In the genomic region with DNA sequence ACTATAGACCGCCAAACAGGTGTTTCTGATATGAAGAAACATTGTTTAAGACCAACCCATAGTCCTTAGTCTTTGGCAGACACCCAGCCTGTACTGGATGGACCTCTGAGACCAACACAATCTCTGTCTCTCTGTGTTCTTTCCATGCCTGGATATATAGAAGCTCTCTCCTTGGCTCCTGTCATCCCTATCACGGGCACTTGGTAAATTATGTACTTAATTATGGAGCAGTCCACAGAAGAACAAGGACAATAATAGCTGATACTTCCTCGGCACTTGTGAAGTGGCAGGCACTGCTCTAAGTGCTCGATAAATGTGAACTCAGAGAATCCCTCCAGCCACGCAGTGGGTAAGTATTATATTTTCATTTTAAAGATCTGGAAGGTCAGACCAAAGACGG, we compare ENCODE assay signal across 24 mouse cellular contexts.
"Had no signal": no experiment of that assay in that cellular context is flagged by ENCODE, and none has a peak within 500 bp of the region (broad histone marks: within the 10 kb centered on the region; RNA-seq: fewer than 3 reads in every experiment).

No protein-coding gene starts in this region.

- H3K4me1 ChIP-seq: liver, embryonic 12.5 days; liver, embryonic 15.5 days; midbrain, embryonic 13.5 days; neural tube, embryonic 13.5 days; stomach, embryonic 15.5 days had no signal

- DNase-seq: kidney, postnatal 10 days; kidney, postnatal 36 days; layer of hippocampus, postnatal 36 days; liver; lung, adult 18-20 months; lung, postnatal 10 days; lung, postnatal 36 days; retina, postnatal 1 day; right cerebral cortex, postnatal 25 days; spleen, adult 18-20 months; thymus, postnatal 25 days had no signal

- H3K36me3 ChIP-seq: liver, embryonic 15.5 days; midbrain, embryonic 10.5 days; midbrain, embryonic 13.5 days; neural tube, embryonic 13.5 days had no signal

- H3K4me2 ChIP-seq: kidney, embryonic 15.5 days; limb, embryonic 12.5 days; liver, embryonic 12.5 days; liver, embryonic 15.5 days; lung, embryonic 15.5 days; midbrain, embryonic 13.5 days; neural tube, embryonic 13.5 days; stomach, embryonic 15.5 days had no signal

- H3K27ac ChIP-seq: kidney, embryonic 15.5 days; left cerebral cortex, adult 2 months; liver, embryonic 12.5 days; liver, embryonic 15.5 days; lung, embryonic 15.5 days; midbrain, embryonic 10.5 days; midbrain, embryonic 13.5 days; neural tube, embryonic 13.5 days; stomach, embryonic 15.5 days had no signal

- H3K9me3 ChIP-seq: kidney, embryonic 15.5 days; limb, embryonic 12.5 days; liver, embryonic 12.5 days; liver, embryonic 15.5 days; lung, embryonic 15.5 days; midbrain, embryonic 10.5 days; midbrain, embryonic 13.5 days; neural tube, embryonic 13.5 days; stomach, embryonic 15.5 days had no signal

- H3K27me3 ChIP-seq: kidney, embryonic 15.5 days; limb, embryonic 12.5 days; liver, embryonic 12.5 days; liver, embryonic 15.5 days; lung, embryonic 15.5 days; megakaryocyte, embryonic 14.5 days; midbrain, embryonic 13.5 days; neural tube, embryonic 13.5 days; stomach, embryonic 15.5 days had no signal

- H3K9ac ChIP-seq: kidney, embryonic 15.5 days; limb, embryonic 12.5 days; liver, embryonic 12.5 days; liver, embryonic 15.5 days; lung, embryonic 15.5 days; midbrain, embryonic 13.5 days; neural tube, embryonic 13.5 days; stomach, embryonic 15.5 days had no signal

- ATAC-seq: liver, embryonic 12.5 days; midbrain, embryonic 13.5 days; midbrain, embryonic 16.5 days had no signal

- H3K4me3 ChIP-seq: kidney, embryonic 15.5 days; left cerebral cortex, adult 2 months; limb, embryonic 12.5 days; liver, embryonic 12.5 days; liver, embryonic 15.5 days; lung, embryonic 15.5 days; megakaryocyte, embryonic 14.5 days; midbrain, embryonic 10.5 days; midbrain, embryonic 13.5 days; myocyte; neural tube, embryonic 13.5 days; stomach, embryonic 15.5 days had no signal
